Mouse (Mus musculus) erythroblast, embryonic 14.5 days (primary cell): ENCODE data around the gene Hoxb6.

ENCODE experiments used
- GATA1 ChIP-seq: IDR thresholded peaks from 2 replicates; pipeline ENCODE4 v1.6.1; 2012; ENCODE audit warnings: low read length, inconsistent platforms, mixed read lengths
- TAL1 ChIP-seq: IDR thresholded peaks from 3 replicates; pipeline ENCODE4 v1.6.1; 2012; ENCODE audit warnings: low read length, inconsistent platforms, mixed read lengths

- TF ChIP-seq TAL1 = no peak
- TF ChIP-seq GATA1 = no peak
Measured at GRCm38 (mm10) chr11:96286739-96287385, 5.4 kb upstream of the Hoxb6 start.
